ENCODE assay signal across 23 mouse cellular contexts in genomic region chr9:41179056-41179455, GRCm38 (mm10). TPM values are rescaled to one million over a fixed set of nuclear protein-coding genes. Genes with fewer than 3 reads are reported as not detected.
A peak's percentile ranks its signal among the peaks of the same experiment; 100 is the strongest.
DNase-seq lines count a peak whose midpoint lies in the region; ATAC-seq and TF ChIP-seq lines count a peak whose summit lies in the region.
"Had no signal": no experiment of that assay in that cellular context is flagged by ENCODE, and none has a peak within 500 bp of the region (broad histone marks: within the 10 kb centered on the region; RNA-seq: fewer than 3 reads in every experiment).

No protein-coding gene starts in this region.

- H3K9ac ChIP-seq in kidney, postnatal 0 days (ENCODE audit: low read depth, low read length), result no peak overlapping the region
- H3K9ac ChIP-seq in MEL (ENCODE audit: control insufficient read depth, low read depth, low read length, poor library complexity, severe bottlenecking), result no peak overlapping the region
- H3K9ac ChIP-seq: embryonic facial prominence, embryonic 13.5 days; hindbrain, embryonic 12.5 days; limb, embryonic 12.5 days; liver, embryonic 12.5 days; stomach, embryonic 15.5 days had no signal

- H3K4me2 ChIP-seq in kidney, postnatal 0 days (ENCODE audit: low read length), result no peak overlapping the region
- peak overlapping the region; percentile 48 for H3K4me2 ChIP-seq in myocyte (ENCODE audit: low read depth)
- H3K4me2 ChIP-seq: embryonic facial prominence, embryonic 13.5 days; heart, embryonic 11.5 days; hindbrain, embryonic 12.5 days; limb, embryonic 12.5 days; liver, embryonic 12.5 days; stomach, embryonic 15.5 days had no signal

- no peak for TF ChIP-seq CTCF in kidney, postnatal 0 days (IDR thresholded peaks at IDR 0.05; ENCODE audit: low read depth)
- no peak for TF ChIP-seq CTCF in MEL (IDR thresholded peaks at IDR 0.05 in 2 of 3, conservative IDR thresholded peaks at IDR 0.05 in 1 of 3; ENCODE audit: control insufficient read depth in 1 of 3, insufficient read depth in 1 of 3, low read depth in 2 of 3, low read length in 3 of 3, poor library complexity in 1 of 3, severe bottlenecking in 1 of 3)

- H3K27ac ChIP-seq in kidney, postnatal 0 days, result no peak overlapping the region
- H3K27ac ChIP-seq in MEL (ENCODE audit: control insufficient read depth, low read depth, low read length), result no peak overlapping the region
- H3K27ac ChIP-seq: embryonic facial prominence, embryonic 13.5 days; hindbrain, embryonic 12.5 days; limb, embryonic 12.5 days; liver, embryonic 12.5 days; stomach, embryonic 15.5 days had no signal

- 0 out of 2 replicates have a peak, but pooled peaks have one; percentile 13 for ATAC-seq in kidney, postnatal 0 days (replicated peaks; ENCODE audit: low FRiP score, low read depth)
- ATAC-seq: liver, embryonic 12.5 days had no signal

- no peaks in the 10 kb centered on the region for H3K9me3 ChIP-seq in kidney, postnatal 0 days (replicated peaks; ENCODE audit: low read length)
- H3K9me3 ChIP-seq in MEL (replicated peaks; ENCODE audit: insufficient read depth, low read length), result no peaks in the 10 kb centered on the region
- H3K9me3 ChIP-seq: embryonic facial prominence, embryonic 13.5 days; hindbrain, embryonic 12.5 days; limb, embryonic 12.5 days; liver, embryonic 12.5 days; stomach, embryonic 15.5 days had no signal

- no peaks in the 10 kb centered on the region for H3K4me1 ChIP-seq in kidney, postnatal 0 days (replicated peaks; ENCODE audit: insufficient read depth, low read length)
- peaks cover 0 to 2% of the 10 kb centered on the region in 2 experiments; a peak in 2 of 4 replicates for H3K4me1 ChIP-seq in MEL (ENCODE audit: control insufficient read depth in 1 of 2, insufficient read depth in 2 of 2, low read length in 2 of 2)
- H3K4me1 ChIP-seq: stomach, embryonic 15.5 days had no signal

- WGBS in kidney, postnatal 0 days, result 57% methylated on average over 5 of the region's 5 CpGs

- no peak overlapping the region for H3K4me3 ChIP-seq in kidney, postnatal 0 days (replicated peaks; ENCODE audit: low read depth, low read length)
- H3K4me3 ChIP-seq in MEL (ENCODE audit: control insufficient read depth in 1 of 2, insufficient read depth in 1 of 2, low read depth in 2 of 2, low read length in 2 of 2) (no peak overlapping the region), myocyte (no peak overlapping the region)
- H3K4me3 ChIP-seq: embryonic facial prominence, embryonic 13.5 days; hindbrain, embryonic 12.5 days; limb, embryonic 12.5 days; liver, embryonic 12.5 days; stomach, embryonic 15.5 days had no signal

- TF ChIP-seq RAD21 in MEL (IDR thresholded peaks at IDR 0.05; ENCODE audit: low read depth, low read length), result no peak

- TF ChIP-seq EP300 in MEL (IDR thresholded peaks at IDR 0.05; ENCODE audit: low read depth in 1 of 2, low read length in 2 of 2), result no peak

- H3K79me2 ChIP-seq in MEL (ENCODE audit: control insufficient read depth, insufficient read depth, low read length, poor library complexity), result no peaks in the 10 kb centered on the region
- H3K79me2 ChIP-seq in myocyte (ENCODE audit: control insufficient read depth, insufficient read depth), result no peaks in the 10 kb centered on the region

- DNase-seq in kidney, postnatal 0 days (ENCODE audit: low spot score), result no peak
- DNase-seq in kidney, postnatal 14 days, result no peak
- peak; percentile 19 for DNase-seq in MEL (ENCODE audit: low read depth, low spot score)
- DNase-seq in adrenal gland, postnatal 36 days, result peak; percentile 42 to 53
- no peak for DNase-seq in cerebellum, adult 11-12 months
- no peak for DNase-seq in urinary bladder, postnatal 14 days (ENCODE audit: low spot score)
- no peak for DNase-seq in embryo, embryonic 11 days
- DNase-seq: cerebellum, adult 9-10 months; heart, postnatal 10 days; kidney, adult 8-10 months; kidney, postnatal 4 days; layer of hippocampus, adult 9-11 months; lung, adult 2 months; midbrain, embryonic 14.5 days; right cerebral cortex, postnatal 25 days; thymus, adult 18-20 months had no signal

- H3K27me3 ChIP-seq in kidney, postnatal 0 days (ENCODE audit: insufficient read depth, low read length), result no peaks in the 10 kb centered on the region
- H3K27me3 ChIP-seq in MEL (ENCODE audit: control insufficient read depth in 1 of 2, insufficient read depth in 2 of 2, low read length in 2 of 2) (no peaks in the 10 kb centered on the region), myocyte (ENCODE audit: control insufficient read depth, insufficient read depth, insufficient read length) (no peaks in the 10 kb centered on the region)
- H3K27me3 ChIP-seq: embryonic facial prominence, embryonic 13.5 days; hindbrain, embryonic 12.5 days; limb, embryonic 12.5 days; stomach, embryonic 15.5 days had no signal

- no peak overlapping the region for H3ac ChIP-seq in myocyte (ENCODE audit: control insufficient read depth, insufficient read length)

- TF ChIP-seq POLR2A in MEL (IDR thresholded peaks at IDR 0.05; ENCODE audit: control insufficient read depth in 1 of 2, insufficient read depth in 1 of 2, low read depth in 1 of 2, low read length in 2 of 2, poor library complexity in 1 of 2) (no peak), myocyte (IDR thresholded peaks at IDR 0.05; ENCODE audit: insufficient read length, low read depth) (no peak)

- no peaks in the 10 kb centered on the region for H3K36me3 ChIP-seq in kidney, postnatal 0 days (ENCODE audit: insufficient read depth, low read length)
- H3K36me3 ChIP-seq in MEL (ENCODE audit: control insufficient read depth in 1 of 2, insufficient read depth in 2 of 2, low read length in 2 of 2) (no peaks in the 10 kb centered on the region), myocyte (ENCODE audit: control insufficient read depth, insufficient read depth) (no peaks in the 10 kb centered on the region)
- H3K36me3 ChIP-seq: embryonic facial prominence, embryonic 13.5 days; hindbrain, embryonic 12.5 days; limb, embryonic 12.5 days; liver, embryonic 12.5 days; stomach, embryonic 15.5 days had no signal

TF ChIP-seq in MEL, 35 proteins besides CTCF, POLR2A, EP300 and RAD21:
- TF ChIP-seq GATA1 (IDR thresholded peaks at IDR 0.05; ENCODE audit: low read depth, low read length), result no peak
- TF ChIP-seq USF2 (IDR thresholded peaks at IDR 0.05; ENCODE audit: borderline replicate concordance in 1 of 2, insufficient read depth in 1 of 2, low read depth in 1 of 2, low read length in 2 of 2), result no peak
- TF ChIP-seq HCFC1 (IDR thresholded peaks at IDR 0.05; ENCODE audit: low read depth, low read length), result no peak
- TF ChIP-seq GABPA (IDR thresholded peaks at IDR 0.05; ENCODE audit: low read depth, low read length), result no peak
- TF ChIP-seq TCF12 (IDR thresholded peaks at IDR 0.05; ENCODE audit: low read depth, low read length), result no peak
- no peak for TF ChIP-seq ELF1 (IDR thresholded peaks at IDR 0.05; ENCODE audit: low read depth, low read length)

TF ChIP-seq in myocyte, 11 proteins besides CTCF, POLR2A, EP300 and RAD21:
- TF ChIP-seq POLR2AphosphoS2 (IDR thresholded peaks at IDR 0.05; ENCODE audit: insufficient read length, low read depth) (no peak), MYOG (IDR thresholded peaks at IDR 0.05; ENCODE audit: control insufficient read depth in 1 of 3, insufficient read depth in 1 of 3, insufficient read length in 2 of 3, low read depth in 2 of 3) (peak in 1 of 3 experiments; percentile 34), MYOD1 (IDR thresholded peaks at IDR 0.05; ENCODE audit: control insufficient read depth in 1 of 3, insufficient read length in 2 of 3, low read depth in 2 of 3) (peak in 1 of 3 experiments; percentile 26), CEBPB (IDR thresholded peaks at IDR 0.05; ENCODE audit: insufficient read depth, poor library complexity, severe bottlenecking) (no peak)

RNA-seq across cellular contexts. Expression of gene Ubash3b, which starts 17.6 kb away (rescaled TPM):
- polyA plus RNA-seq in kidney, postnatal 0 days (2015; fragmentation: Nextera tagmentation; extraction: Ambion mirVana), result 7.5 TPM in 2 replicates
- 5.4 and 6.8 TPM in 2 replicates for total RNA-seq in MEL (2012; rRNA removed)
- polyA plus RNA-seq in MEL (2012; ENCODE audit: insufficient read depth in 1 of 2, insufficient read length in 2 of 2, low read depth in 1 of 2, low replicate concordance in 2 of 2, missing spikeins in 1 of 2) (10 to 100 TPM in 1 of 2 experiments, not detected in 1; 11.3 TPM), myocyte (2012; fragmentation: generic; extraction: Trizol) (5.9 TPM)
- total RNA-seq in adrenal gland, postnatal 36 days (2021), result 1 to 10 TPM; 1.8 to 2.3 TPM

Comparison
In these comparisons a context has a peak if more than half of its experiments do, and no peak if none do; other contexts are left out.
1. DNase-seq: peak in MEL (single experiment) and adrenal gland, postnatal 36 days (2 of 2); none in kidney, postnatal 0 days (single experiment), kidney, postnatal 14 days (single experiment), cerebellum, adult 11-12 months (single experiment), urinary bladder, postnatal 14 days (single experiment) and embryo, embryonic 11 days (single experiment).